Mouse (Mus musculus) liver, embryonic 14.5 days (tissue): Measurements from ENCODE around the gene Rtn4rl1. TPM values are rescaled to one million over a fixed set of nuclear protein-coding genes. Genes with fewer than 3 reads are reported as not detected.
"Not testable (repeated sequence)": the region's sequence is repeated elsewhere in the genome, so short reads cannot be mapped to it uniquely, and the experiment has no call there.

ENCODE experiments used
- ATAC-seq: fragments of 200-750 bp; cut with Nextera tagmentation; 2 replicates; pipeline ENCODE4 v1.8.0; 2017; ENCODE audit warnings: moderate number of reproducible peaks, mild to moderate bottlenecking, moderate library complexity; ENCODE audit not compliant: insufficient read depth
- DNase-seq, 3 experiments: peaks; one replicate each; pipeline ENCODE4 v3.0.0-alpha.2; 2012 to 2013; ENCODE audit warnings: low read depth in 3 of 3, low spot score in 3 of 3
- H3K27ac ChIP-seq: fragments of 300-500 bp; sonication (generic); 2 replicates; pipeline ENCODE4 v1.5.1; 2014; ENCODE audit warnings: moderate library complexity, mild to moderate bottlenecking, control low read depth, inconsistent platforms
- H3K27me3 ChIP-seq: fragments of 300-500 bp; sonication (generic); 2 replicates; pipeline ENCODE4 v1.6.1; 2014; ENCODE audit warnings: mild to moderate bottlenecking, low read length, moderate library complexity; ENCODE audit not compliant: control insufficient read depth, insufficient read depth
- H3K36me3 ChIP-seq: fragments of 300-500 bp; sonication (generic); replicated peaks from 2 replicates; pipeline ENCODE4 v1.6.1; 2014; ENCODE audit warnings: low read depth; ENCODE audit not compliant: control insufficient read depth, insufficient read depth
- H3K4me1 ChIP-seq, 2 experiments: fragments of 200-500 bp in 1 of 2; fragments of 300-500 bp in 1 of 2; sonication (generic) in 1 of 2; replicated peaks; 2 replicates each; pipeline ENCODE4 v1.6.1; 2012 to 2014; ENCODE audit warnings: antibody characterized with exemption in 1 of 2, inconsistent platforms in 1 of 2, low read length in 1 of 2; ENCODE audit not compliant: control insufficient read depth in 2 of 2, insufficient read depth in 2 of 2
- H3K4me2 ChIP-seq: fragments of 300-500 bp; sonication (generic); 2 replicates; pipeline ENCODE4 v1.6.1; 2014; ENCODE audit warnings: low read depth, mild to moderate bottlenecking, control low read depth, moderate library complexity
- H3K4me3 ChIP-seq, 2 experiments: fragments of 200-500 bp in 1 of 2; fragments of 300-500 bp in 1 of 2; sonication (generic) in 1 of 2; 2 replicates each; pipeline ENCODE4 v1.5.1; 2012 to 2014; ENCODE audit warnings: low read depth in 2 of 2, low read length in 2 of 2, mild to moderate bottlenecking in 2 of 2, control low read depth in 1 of 2, inconsistent platforms in 1 of 2, moderate library complexity in 1 of 2; ENCODE audit not compliant: insufficient read depth in 1 of 2
- H3K9ac ChIP-seq: fragments of 300-500 bp; sonication (generic); replicated peaks from 2 replicates; pipeline ENCODE4 v1.6.1; 2014; ENCODE audit warnings: mild to moderate bottlenecking, control low read depth, moderate library complexity
- H3K9me3 ChIP-seq: fragments of 300-500 bp; sonication (generic); 2 replicates; pipeline ENCODE4 v1.6.1; 2016; ENCODE audit warnings: low read length, mixed read lengths; ENCODE audit not compliant: control insufficient read depth
- CTCF ChIP-seq: IDR thresholded peaks from 2 replicates; pipeline ENCODE4 v1.5.1; 2016; ENCODE audit warnings: antibody characterized with exemption, low read depth, control low read depth
- EP300 ChIP-seq: IDR thresholded peaks from 2 replicates; pipeline ENCODE4 v1.6.1; 2016; ENCODE audit warnings: antibody characterized with exemption, low read depth
- WGBS: fragments of 180-500 bp; shearing (Covaris S2); extraction: QIAGEN DNeasy Blood & Tissue Kit; methylation state at CpG from one replicate; pipeline ENCODE4 v1.1.7; 2014; ENCODE audit not compliant: insufficient replicate concordance; 5-methylcytosine and 5-hydroxymethylcytosine counted together
- polyA plus RNA-seq, 2 experiments: library from polyadenylated mRNA; depleted of rRNA in 1 of 2; stranded (reverse) in 1 of 2; unstranded in 1 of 2; fragments of >200 nt; fragmentation: Nextera tagmentation in 1 of 2; extraction: Ambion mirVana in 1 of 2; gene quantifications; 2 replicates each; pipeline versions ENCODE4 v1.2.1 to v1.2.3; 2012 to 2014

Rtn4rl1 gene
- polyA plus RNA-seq, 2 experiments, result 0.56 to 0.98 TPM

GRCm38 (mm10) chr11:75291389-75292215 is 98.0 kb downstream of the Rtn4rl1 start:
- 52% methylated on average over 25 of the region's 25 CpGs for WGBS
- DNase-seq, result no peak

GRCm38 (mm10) chr11:75292281-75292680 is 98.7 kb downstream of the Rtn4rl1 start:
- Histone ChIP-seq H3K9ac (no peak overlapping the region), H3K27ac (no peak overlapping the region), H3K4me2 (no peak overlapping the region), H3K4me3 (no peak overlapping the region), H3K27me3 (peaks cover 8% of the 10 kb centered on the region), H3K36me3 (no peaks in the 10 kb centered on the region), H3K4me1 (peaks cover 7 to 12% of the 10 kb centered on the region in 2 experiments), H3K9me3 (no peaks in the 10 kb centered on the region)
- no peak for TF ChIP-seq CTCF
- TF ChIP-seq EP300, result no peak
- ATAC-seq (no peak), DNase-seq (no peak)
- 81% methylated on average over 7 of the region's 7 CpGs for WGBS

More at GRCm38 (mm10) chr11:75291389-75292215, 98.0 kb downstream of the Rtn4rl1 start:
- Histone ChIP-seq H3K27ac (no peak overlapping the region), H3K9me3 (no peaks in the 10 kb centered on the region), H3K27me3 (peaks cover 8% of the 10 kb centered on the region), H3K4me2 (no peak overlapping the region), H3K4me1 (peaks cover 3 to 8% of the 10 kb centered on the region in 2 experiments), H3K9ac (no peak overlapping the region), H3K4me3 (no peak overlapping the region), H3K36me3 (no peaks in the 10 kb centered on the region)
- no peak for ATAC-seq
- no peak for TF ChIP-seq EP300

- Histone ChIP-seq H3K27me3 (peaks cover 8% of the 10 kb centered on the region), H3K36me3 (no peaks in the 10 kb centered on the region), H3K4me2 (no peak overlapping the region), H3K9me3 (no peaks in the 10 kb centered on the region), H3K4me3 (no peak overlapping the region), H3K27ac (no peak overlapping the region), H3K4me1 (peaks cover 7 to 12% of the 10 kb centered on the region in 2 experiments), H3K9ac (no peak overlapping the region)
- DNase-seq, result no peak
- no peak for ATAC-seq
- TF ChIP-seq EP300 (no peak), CTCF (no peak)
- 61% methylated on average over 21 of the region's 21 CpGs for WGBS
Measured at GRCm38 (mm10) chr11:75293852-75294361, 100.3 kb downstream of the Rtn4rl1 start.

GRCm38 (mm10) chr11:75294862-75295261 is 101.3 kb downstream of the Rtn4rl1 start:
- TF ChIP-seq CTCF (no peak), EP300 (no peak)
- H3K9me3 ChIP-seq, result no peaks in the 10 kb centered on the region
- H3K4me3 ChIP-seq, result no peak overlapping the region
- H3K9ac ChIP-seq, result no peak overlapping the region
- ATAC-seq (no peak), DNase-seq (no peak)
- H3K27me3 ChIP-seq, result peaks cover 8% of the 10 kb centered on the region
- H3K4me1 ChIP-seq, result peaks cover 7 to 12% of the 10 kb centered on the region in 2 experiments
- WGBS, result 15% methylated on average over 9 of the region's 9 CpGs
- H3K36me3 ChIP-seq, result peaks cover 6% of the 10 kb centered on the region
- H3K4me2 ChIP-seq, result no peak overlapping the region
- no peak overlapping the region for H3K27ac ChIP-seq

- not testable (repeated sequence) for DNase-seq, ATAC-seq, H3K9me3 ChIP-seq, H3K27me3 ChIP-seq, H3K4me2 ChIP-seq, H3K27ac ChIP-seq, H3K9ac ChIP-seq, H3K4me3 ChIP-seq
- Histone ChIP-seq H3K4me1 (peaks cover 9 to 12% of the 10 kb centered on the region in 2 experiments), H3K36me3 (peaks cover 11% of the 10 kb centered on the region)
- WGBS, result 75% methylated on average over 5 of the region's 5 CpGs
Measured at GRCm38 (mm10) chr11:75295534-75295933, 102.0 kb downstream of the Rtn4rl1 start.
